In genomic region chr7:16900526-16900925, GRCm38 (mm10) we compare ENCODE assay signal across 16 mouse cellular contexts. TPM values are rescaled to one million over a fixed set of nuclear protein-coding genes. Genes with fewer than 3 reads are reported as not detected.
DNase-seq lines count a peak whose midpoint lies in the region; ATAC-seq and TF ChIP-seq lines count a peak whose summit lies in the region.
"Had no signal": no experiment of that assay in that cellular context is flagged by ENCODE, and none has a peak within 500 bp of the region (broad histone marks: within the 10 kb centered on the region; RNA-seq: fewer than 3 reads in every experiment).

No protein-coding gene starts in this region.

- peak overlapping the region; percentile 30 for H3K27ac ChIP-seq in midbrain, embryonic 10.5 days (replicated peaks)
- no peak overlapping the region for H3K27ac ChIP-seq in midbrain, embryonic 16.5 days (ENCODE audit: low read length)
- no peak overlapping the region for H3K27ac ChIP-seq in embryonic facial prominence, embryonic 13.5 days
- no peak overlapping the region for H3K27ac ChIP-seq in limb, embryonic 14.5 days (replicated peaks; ENCODE audit: low read depth, low read length)
- H3K27ac ChIP-seq in neural tube, embryonic 15.5 days (replicated peaks) = no peak overlapping the region
- H3K27ac ChIP-seq in left cerebral cortex, adult 2 months = no peak overlapping the region

- no peak for TF ChIP-seq CTCF in left cerebral cortex, adult 2 months (IDR thresholded peaks at IDR 0.05)

- H3K9me3 ChIP-seq in midbrain, embryonic 10.5 days (replicated peaks) = no peaks in the 10 kb centered on the region
- no peaks in the 10 kb centered on the region for H3K9me3 ChIP-seq in midbrain, embryonic 16.5 days (replicated peaks; ENCODE audit: control insufficient read depth, low read length, poor library complexity, severe bottlenecking)
- H3K9me3 ChIP-seq in embryonic facial prominence, embryonic 13.5 days = no peaks in the 10 kb centered on the region
- no peaks in the 10 kb centered on the region for H3K9me3 ChIP-seq in limb, embryonic 14.5 days (ENCODE audit: control insufficient read depth, low read length)
- no peaks in the 10 kb centered on the region for H3K9me3 ChIP-seq in neural tube, embryonic 15.5 days (replicated peaks)
- H3K9me3 ChIP-seq: heart, embryonic 12.5 days had no signal

- no peak for DNase-seq in midbrain, embryonic 10.5 days (ENCODE audit: low spot score)
- DNase-seq in limb, embryonic 14.5 days (ENCODE audit: low spot score) = no peak
- DNase-seq in cerebellum, adult 18-20 months = no peak
- DNase-seq in left cerebral cortex, adult 2 months (ENCODE audit: extremely low spot score in 1 of 2, low spot score in 2 of 2) = no peak
- no peak for DNase-seq in cerebellum, adult 11 months
- DNase-seq: cerebellum, adult 9-10 months; embryo, embryonic 11 days; kidney, adult 8-10 months had no signal

- H3K4me3 ChIP-seq in midbrain, embryonic 10.5 days = no peak overlapping the region; the same call in 1 of the 2 replicates
- no peak overlapping the region for H3K4me3 ChIP-seq in midbrain, embryonic 16.5 days (ENCODE audit: low read depth, low read length)
- H3K4me3 ChIP-seq in embryonic facial prominence, embryonic 13.5 days = no peak overlapping the region
- H3K4me3 ChIP-seq in limb, embryonic 14.5 days (replicated peaks; ENCODE audit: low read length) = no peak overlapping the region
- H3K4me3 ChIP-seq in neural tube, embryonic 15.5 days (replicated peaks) = no peak overlapping the region
- H3K4me3 ChIP-seq in left cerebral cortex, adult 2 months = no peak overlapping the region
- H3K4me3 ChIP-seq: heart, embryonic 12.5 days had no signal

- H3K9ac ChIP-seq in midbrain, embryonic 16.5 days (ENCODE audit: low read depth, low read length) = no peak overlapping the region
- H3K9ac ChIP-seq in embryonic facial prominence, embryonic 13.5 days = 0 out of 2 replicates have a peak overlapping the region, but pooled peaks have one; percentile 36
- peak overlapping the region; percentile 25; the same call in 1 of the 2 replicates for H3K9ac ChIP-seq in limb, embryonic 14.5 days (ENCODE audit: low read depth, low read length, severe bottlenecking)
- no peak overlapping the region for H3K9ac ChIP-seq in neural tube, embryonic 15.5 days (replicated peaks)
- H3K9ac ChIP-seq: heart, embryonic 12.5 days had no signal

- H3K4me1 ChIP-seq in midbrain, embryonic 10.5 days = peaks cover 18% of the 10 kb centered on the region
- H3K4me1 ChIP-seq in midbrain, embryonic 16.5 days (ENCODE audit: control insufficient read depth, insufficient read depth, low read length) = peaks cover 3% of the 10 kb centered on the region; the same call in 1 of the 2 replicates
- H3K4me1 ChIP-seq in embryonic facial prominence, embryonic 13.5 days = peaks cover 35% of the 10 kb centered on the region
- peaks cover 21% of the 10 kb centered on the region for H3K4me1 ChIP-seq in limb, embryonic 14.5 days (ENCODE audit: control insufficient read depth, insufficient read depth, low read length)
- peaks cover 10% of the 10 kb centered on the region for H3K4me1 ChIP-seq in neural tube, embryonic 15.5 days

- H3K4me2 ChIP-seq in midbrain, embryonic 16.5 days (ENCODE audit: low read length) = no peak overlapping the region
- no peak overlapping the region for H3K4me2 ChIP-seq in embryonic facial prominence, embryonic 13.5 days
- no peak overlapping the region for H3K4me2 ChIP-seq in limb, embryonic 14.5 days (replicated peaks; ENCODE audit: low read depth, low read length, severe bottlenecking)
- H3K4me2 ChIP-seq in neural tube, embryonic 15.5 days = no peak overlapping the region
- H3K4me2 ChIP-seq: heart, embryonic 12.5 days had no signal

- no peak for TF ChIP-seq POLR2A in limb, embryonic 14.5 days (IDR thresholded peaks at IDR 0.05; ENCODE audit: borderline replicate concordance, extremely low read depth, insufficient read depth, insufficient read length)

- H3K27me3 ChIP-seq in midbrain, embryonic 10.5 days (ENCODE audit: low read depth, poor library complexity, severe bottlenecking) = peaks cover 8% of the 10 kb centered on the region
- no peaks in the 10 kb centered on the region; the same call in 1 of the 2 replicates for H3K27me3 ChIP-seq in midbrain, embryonic 16.5 days (ENCODE audit: control insufficient read depth, insufficient read depth, low read depth, low read length)
- H3K27me3 ChIP-seq in embryonic facial prominence, embryonic 13.5 days = no peaks in the 10 kb centered on the region
- no peaks in the 10 kb centered on the region for H3K27me3 ChIP-seq in limb, embryonic 14.5 days (ENCODE audit: control insufficient read depth, insufficient read depth, low read length)
- 0 out of 2 replicates have a peak, but pooled peaks cover 2% of the 10 kb centered on the region for H3K27me3 ChIP-seq in neural tube, embryonic 15.5 days (replicated peaks)

- H3K36me3 ChIP-seq in midbrain, embryonic 10.5 days = no peaks in the 10 kb centered on the region
- no peaks in the 10 kb centered on the region for H3K36me3 ChIP-seq in midbrain, embryonic 16.5 days (ENCODE audit: control insufficient read depth, insufficient read depth, low read length)
- H3K36me3 ChIP-seq in embryonic facial prominence, embryonic 13.5 days = 0 out of 2 replicates have a peak, but pooled peaks cover 4% of the 10 kb centered on the region
- H3K36me3 ChIP-seq in limb, embryonic 14.5 days (ENCODE audit: control insufficient read depth, insufficient read depth, low read length) = no peaks in the 10 kb centered on the region
- no peaks in the 10 kb centered on the region for H3K36me3 ChIP-seq in neural tube, embryonic 15.5 days
- H3K36me3 ChIP-seq: heart, embryonic 12.5 days had no signal

- 17% methylated on average over 5 of the region's 5 CpGs for WGBS in midbrain, embryonic 10.5 days
- 16% methylated on average over 5 of the region's 5 CpGs for whole genome bisulfite sequencing in midbrain, embryonic 16.5 days
- 12% methylated on average over 5 of the region's 5 CpGs for WGBS in embryonic facial prominence, embryonic 13.5 days
- WGBS in limb, embryonic 14.5 days = 21% methylated on average over 5 of the region's 5 CpGs
- WGBS in neural tube, embryonic 15.5 days = 14% methylated on average over 5 of the region's 5 CpGs

- intact Hi-C loops in left cerebral cortex, adult 2 months (cut with DNase I) = loop anchor here (5.0 kb wide), 1 partner anchor 38 kb away; no protein-coding TSS in a partner anchor

- no peak for ATAC-seq in midbrain, embryonic 16.5 days
- no peak for ATAC-seq in embryonic facial prominence, embryonic 13.5 days (ENCODE audit: insufficient number of reproducible peaks, insufficient read depth, low FRiP score, low TSS enrichment, low read depth)
- ATAC-seq in limb, embryonic 14.5 days (ENCODE audit: low FRiP score, low read depth) = no peak
- ATAC-seq in neural tube, embryonic 15.5 days (ENCODE audit: low FRiP score) = peak; percentile 35; the same call in 1 of the 2 replicates

RNA-seq across cellular contexts. Expression of gene Ptgir, which starts 5.8 kb away (rescaled TPM):
- polyA plus RNA-seq in midbrain, embryonic 10.5 days (2016; fragmentation: Nextera tagmentation; extraction: Ambion mirVana) = 0.17 and 0.56 TPM in 2 replicates
- 0.22 and 0.23 TPM in 2 replicates for polyA plus RNA-seq in midbrain, embryonic 16.5 days (2015; fragmentation: Nextera tagmentation; extraction: Ambion mirVana)
- polyA plus RNA-seq in embryonic facial prominence, embryonic 13.5 days (2015; fragmentation: Nextera tagmentation; extraction: Ambion mirVana) = 1.2 TPM in 2 replicates
- 3.6 and 4.1 TPM in 2 replicates for polyA plus RNA-seq in limb, embryonic 14.5 days (2012; rRNA removed)
- polyA plus RNA-seq in limb, embryonic 14.5 days (2014; fragmentation: Nextera tagmentation; extraction: Ambion mirVana) = 2.3 and 2.8 TPM in 2 replicates
- 1.1 and 1.3 TPM in 2 replicates for polyA plus RNA-seq in neural tube, embryonic 15.5 days (2015; fragmentation: Nextera tagmentation; extraction: Ambion mirVana)
- under 1 TPM; 0.11 to 0.21 TPM for total RNA-seq in left cerebral cortex, adult 2 months (2021)
- total RNA-seq: megakaryocyte-erythroid progenitor cell, adult 5-6 weeks had no signal

RNA-seq across cellular contexts. Expression of gene Gng8, which starts 8.9 kb away (rescaled TPM):
- 5.4 and 8.5 TPM in 2 replicates for polyA plus RNA-seq in midbrain, embryonic 10.5 days (2016; fragmentation: Nextera tagmentation; extraction: Ambion mirVana)
- polyA plus RNA-seq in midbrain, embryonic 16.5 days (2015; fragmentation: Nextera tagmentation; extraction: Ambion mirVana) = 14.0 and 49.2 TPM in 2 replicates
- polyA plus RNA-seq in embryonic facial prominence, embryonic 13.5 days (2015; fragmentation: Nextera tagmentation; extraction: Ambion mirVana) = 19.9 and 32.0 TPM in 2 replicates
- 63.3 and 92.7 TPM in 2 replicates for polyA plus RNA-seq in limb, embryonic 14.5 days (2012; rRNA removed)
- 17.8 and 21.1 TPM in 2 replicates for polyA plus RNA-seq in limb, embryonic 14.5 days (2014; fragmentation: Nextera tagmentation; extraction: Ambion mirVana)
- 4.0 and 4.1 TPM in 2 replicates for polyA plus RNA-seq in neural tube, embryonic 15.5 days (2015; fragmentation: Nextera tagmentation; extraction: Ambion mirVana)
- total RNA-seq in left cerebral cortex, adult 2 months (2021) = 1 to 10 TPM; 1.8 to 2.7 TPM
- total RNA-seq: liver, adult 2 months; megakaryocyte-erythroid progenitor cell, adult 5-6 weeks; neutrophil, adult 5-6 weeks had no signal

RNA-seq across cellular contexts. Expression of gene Calm3, which starts 23.4 kb away (rescaled TPM):
- 174 and 180 TPM in 2 replicates for polyA plus RNA-seq in midbrain, embryonic 10.5 days (2016; fragmentation: Nextera tagmentation; extraction: Ambion mirVana)
- polyA plus RNA-seq in midbrain, embryonic 16.5 days (2015; fragmentation: Nextera tagmentation; extraction: Ambion mirVana) = 405 and 443 TPM in 2 replicates
- 104 and 111 TPM in 2 replicates for polyA plus RNA-seq in embryonic facial prominence, embryonic 13.5 days (2015; fragmentation: Nextera tagmentation; extraction: Ambion mirVana)
- 281 and 320 TPM in 2 replicates for polyA plus RNA-seq in limb, embryonic 14.5 days (2012; rRNA removed)
- 156 and 164 TPM in 2 replicates for polyA plus RNA-seq in limb, embryonic 14.5 days (2014; fragmentation: Nextera tagmentation; extraction: Ambion mirVana)
- polyA plus RNA-seq in neural tube, embryonic 15.5 days (2015; fragmentation: Nextera tagmentation; extraction: Ambion mirVana) = 336 and 404 TPM in 2 replicates
- total RNA-seq in left cerebral cortex, adult 2 months (2021) = 1,000 to 10,000 TPM; 1,732 to 1,834 TPM

RNA-seq across cellular contexts. Expression of gene Dact3, which starts 25.4 kb away (rescaled TPM):
- 1.9 and 2.2 TPM in 2 replicates for polyA plus RNA-seq in midbrain, embryonic 10.5 days (2016; fragmentation: Nextera tagmentation; extraction: Ambion mirVana)
- polyA plus RNA-seq in midbrain, embryonic 16.5 days (2015; fragmentation: Nextera tagmentation; extraction: Ambion mirVana) = 2.6 and 3.0 TPM in 2 replicates
- polyA plus RNA-seq in embryonic facial prominence, embryonic 13.5 days (2015; fragmentation: Nextera tagmentation; extraction: Ambion mirVana) = 4.9 TPM in 2 replicates
- 64.3 and 89.3 TPM in 2 replicates for polyA plus RNA-seq in limb, embryonic 14.5 days (2012; rRNA removed)
- 11.5 and 13.7 TPM in 2 replicates for polyA plus RNA-seq in limb, embryonic 14.5 days (2014; fragmentation: Nextera tagmentation; extraction: Ambion mirVana)
- 3.7 and 4.8 TPM in 2 replicates for polyA plus RNA-seq in neural tube, embryonic 15.5 days (2015; fragmentation: Nextera tagmentation; extraction: Ambion mirVana)
- total RNA-seq in left cerebral cortex, adult 2 months (2021) = 100 to 1,000 TPM; 188 to 196 TPM

RNA-seq across cellular contexts. Expression of gene Pnmal2, which starts 44.0 kb away (rescaled TPM):
- 4.1 and 11.7 TPM in 2 replicates for polyA plus RNA-seq in midbrain, embryonic 10.5 days (2016; fragmentation: Nextera tagmentation; extraction: Ambion mirVana)
- 186 and 206 TPM in 2 replicates for polyA plus RNA-seq in midbrain, embryonic 16.5 days (2015; fragmentation: Nextera tagmentation; extraction: Ambion mirVana)
- 10.5 and 10.9 TPM in 2 replicates for polyA plus RNA-seq in embryonic facial prominence, embryonic 13.5 days (2015; fragmentation: Nextera tagmentation; extraction: Ambion mirVana)
- polyA plus RNA-seq in limb, embryonic 14.5 days (2012; rRNA removed) = 12.8 and 13.9 TPM in 2 replicates
- 16.5 and 18.8 TPM in 2 replicates for polyA plus RNA-seq in limb, embryonic 14.5 days (2014; fragmentation: Nextera tagmentation; extraction: Ambion mirVana)
- polyA plus RNA-seq in neural tube, embryonic 15.5 days (2015; fragmentation: Nextera tagmentation; extraction: Ambion mirVana) = 117 and 137 TPM in 2 replicates
- total RNA-seq in left cerebral cortex, adult 2 months (2021) = 100 to 1,000 TPM; 304 to 311 TPM
- total RNA-seq: hematopoietic stem cell, adult 5-6 weeks; megakaryocyte-erythroid progenitor cell, adult 5-6 weeks; neutrophil, adult 5-6 weeks had no signal

Comparison
In these comparisons a context has a peak if more than half of its experiments do, and no peak if none do; other contexts are left out.
1. H3K9ac ChIP-seq: peak in embryonic facial prominence, embryonic 13.5 days (single experiment) and limb, embryonic 14.5 days (single experiment); none in midbrain, embryonic 16.5 days (single experiment) and neural tube, embryonic 15.5 days (single experiment).